Mouse (Mus musculus) T-cell, adult 2 months (primary cell): ENCODE results near the gene 1700016H13Rik.

Experiments
- DNase-seq: peaks from one replicate; pipeline ENCODE4 v3.0.0; 2022; ENCODE audit warnings: low spot score

1700016H13Rik gene

GRCm38 (mm10) chr5:103671858-103672257 is 16.0 kb upstream of the 1700016H13Rik start:
- DNase-seq = no peak

DNA sequence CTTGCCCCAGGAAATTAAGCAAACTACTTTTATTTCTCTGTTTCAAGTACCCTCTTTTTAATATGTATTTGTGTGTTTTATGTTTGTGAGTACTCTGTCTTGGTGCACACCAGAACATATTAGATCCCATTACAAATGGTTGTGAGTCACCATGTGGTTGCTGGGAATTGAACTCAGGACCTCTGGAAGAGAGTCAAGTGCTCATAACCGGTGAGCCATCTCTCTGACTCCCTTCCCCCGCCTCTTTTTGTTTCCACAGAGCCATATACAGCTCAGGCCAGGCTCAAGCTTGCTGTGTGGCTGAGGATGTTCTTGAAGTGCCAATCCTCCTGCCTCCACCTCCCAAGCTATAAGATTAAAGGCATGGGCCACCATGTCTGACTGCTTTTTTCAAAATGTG is 10.1 kb upstream of the 1700016H13Rik start:
- no peak for DNase-seq

DNA sequence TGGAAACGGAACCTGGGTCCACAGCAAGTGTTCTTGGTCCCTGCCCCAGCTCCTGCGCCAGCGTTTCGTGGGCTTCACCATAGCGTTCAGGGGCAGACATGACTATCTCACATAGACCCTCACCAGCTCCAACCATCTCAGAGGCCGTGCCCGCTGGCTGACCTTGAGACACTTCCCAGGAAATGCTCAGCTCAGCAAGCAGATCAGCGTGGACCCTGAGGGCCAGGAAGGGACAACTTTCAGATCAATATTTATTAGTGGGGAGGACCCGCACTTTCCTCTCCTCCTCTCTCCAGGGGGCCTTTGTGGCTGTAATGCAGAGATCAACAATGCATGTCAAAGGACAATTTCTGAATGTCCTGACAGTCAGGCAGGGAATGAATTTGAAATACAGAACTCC is 9.1 kb upstream of the 1700016H13Rik start:
- no peak for DNase-seq

DNA sequence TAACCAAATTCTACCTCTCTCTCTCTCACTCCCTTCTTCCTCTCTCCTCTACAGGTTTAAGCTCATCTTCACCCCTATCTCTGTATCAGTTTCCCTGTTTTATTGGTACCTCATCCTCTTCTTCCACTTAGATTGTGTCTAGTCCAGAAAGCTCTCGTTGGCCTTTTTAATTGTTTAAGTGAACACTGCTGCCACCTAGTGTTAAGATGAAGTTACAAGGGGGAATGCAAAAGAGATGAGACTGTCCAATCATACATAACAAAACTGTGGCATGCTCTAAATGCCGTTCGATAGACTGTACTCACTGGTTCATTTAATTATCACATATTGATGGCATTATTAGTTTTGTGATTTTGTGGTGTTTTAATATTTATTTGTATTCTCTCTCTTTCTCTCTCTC is 3.8 kb upstream of the 1700016H13Rik start:
- no peak for DNase-seq

- DNase-seq = no peak
Measured at GRCm38 (mm10) chr5:103658921-103659320, 3.1 kb upstream of the 1700016H13Rik start.

DNA sequence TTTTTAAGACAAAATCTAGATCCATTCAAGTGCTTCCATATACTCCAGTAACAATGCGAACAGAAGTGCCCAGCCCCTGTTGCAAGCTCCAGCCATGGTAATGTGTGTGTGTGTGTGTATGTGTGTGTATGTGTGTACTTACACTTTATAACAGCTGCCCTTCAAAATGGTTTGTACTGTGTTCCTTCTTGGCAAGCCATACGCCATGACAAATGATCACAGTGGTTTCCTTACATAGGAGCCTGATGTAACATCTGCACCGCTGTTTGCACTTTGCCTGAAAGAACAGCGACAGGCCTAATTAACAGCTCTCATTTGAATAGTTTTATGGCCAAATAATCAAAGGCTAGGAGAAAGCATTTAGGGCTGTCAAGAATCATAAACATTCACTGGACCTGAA is 1.0 kb downstream of the 1700016H13Rik start:
- no peak for DNase-seq

- DNase-seq = peak; percentile 23
Measured at GRCm38 (mm10) chr5:103654225-103654624, 1.6 kb downstream of the 1700016H13Rik start.

DNA sequence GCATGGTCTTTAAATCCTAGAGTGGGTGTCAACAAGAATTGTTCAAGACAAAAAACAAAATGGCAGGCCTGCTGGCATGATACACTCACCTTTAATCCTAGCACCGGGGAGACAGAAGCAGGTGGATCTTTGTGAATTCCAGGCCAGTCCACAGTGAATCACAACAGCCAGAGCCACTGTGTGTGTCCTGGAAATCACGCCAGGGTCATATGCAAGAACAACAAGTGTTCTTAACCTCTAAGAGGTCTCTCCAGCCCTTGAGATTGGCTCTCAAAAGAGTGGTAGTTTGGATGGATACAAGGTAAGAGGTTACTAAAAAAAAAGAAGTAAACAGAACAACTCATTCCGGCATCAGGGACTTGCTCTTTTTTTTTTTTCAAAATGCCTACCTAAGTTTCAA is 8.5 kb downstream of the 1700016H13Rik start:
- no peak for DNase-seq

GRCm38 (mm10) chr5:103644167-103644566 is 11.6 kb downstream of the 1700016H13Rik start:
- no peak for DNase-seq

DNA sequence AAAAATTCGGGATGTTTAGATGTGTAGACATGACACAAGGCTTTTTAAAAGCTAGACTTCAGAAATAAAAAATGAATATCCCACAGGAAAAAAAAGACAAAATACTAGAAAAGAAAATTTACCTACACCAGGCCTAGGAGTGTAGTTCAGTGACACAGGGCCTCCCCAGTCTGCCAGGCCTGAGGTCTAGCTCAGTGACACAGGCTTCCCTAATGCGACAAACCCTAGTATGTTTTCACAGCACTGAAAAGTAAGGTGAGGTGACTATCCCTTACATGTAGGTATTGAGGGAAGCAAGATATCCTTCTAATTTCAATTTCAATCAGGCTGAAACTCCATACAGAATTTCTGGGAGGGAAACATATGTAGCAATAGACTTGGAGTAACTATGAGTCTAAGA is 18.6 kb downstream of the 1700016H13Rik start:
- no peak for DNase-seq

DNA sequence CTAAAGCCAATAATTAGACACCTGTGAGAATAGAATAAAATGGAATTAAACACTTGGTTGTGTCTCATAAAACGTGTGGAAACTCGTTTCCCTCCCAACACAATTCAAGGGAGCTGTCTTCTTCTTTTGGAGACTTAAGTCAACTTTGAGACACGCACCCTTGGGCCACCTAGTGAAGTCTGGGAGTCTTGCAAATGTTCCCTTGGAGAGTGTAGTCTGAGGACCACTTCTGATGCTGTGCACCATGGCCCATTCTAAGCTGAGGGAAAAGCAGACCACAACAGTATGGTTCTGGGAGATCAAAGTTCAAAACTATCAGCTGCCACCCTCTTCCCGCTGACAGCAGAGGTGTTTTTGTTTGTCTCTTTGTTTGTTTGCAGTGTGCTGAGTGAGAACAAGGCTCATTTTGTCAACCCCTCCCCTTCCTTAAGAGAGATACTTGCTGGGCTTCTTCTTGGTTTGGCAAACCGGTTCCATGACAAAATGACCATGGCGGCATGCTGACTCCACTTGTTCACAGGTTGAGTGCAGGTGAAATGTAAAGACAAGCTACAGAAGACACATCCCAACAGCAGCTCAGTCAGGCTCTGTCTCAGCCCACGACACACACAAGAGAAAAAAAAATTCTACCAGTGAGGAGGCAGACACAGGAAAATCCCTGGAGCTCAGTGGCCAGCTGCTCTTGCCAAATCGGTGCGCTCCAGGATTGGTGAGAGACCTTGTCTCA is 25.8 kb downstream of the 1700016H13Rik start:
- DNase-seq = no peak

- DNase-seq = no peak
Measured at GRCm38 (mm10) chr5:103629111-103629764, 26.6 kb downstream of the 1700016H13Rik start, which contains the start of gene Slc10a6. TSS of gene Slc10a6 (minus strand) at chr5:103629403.

DNA sequence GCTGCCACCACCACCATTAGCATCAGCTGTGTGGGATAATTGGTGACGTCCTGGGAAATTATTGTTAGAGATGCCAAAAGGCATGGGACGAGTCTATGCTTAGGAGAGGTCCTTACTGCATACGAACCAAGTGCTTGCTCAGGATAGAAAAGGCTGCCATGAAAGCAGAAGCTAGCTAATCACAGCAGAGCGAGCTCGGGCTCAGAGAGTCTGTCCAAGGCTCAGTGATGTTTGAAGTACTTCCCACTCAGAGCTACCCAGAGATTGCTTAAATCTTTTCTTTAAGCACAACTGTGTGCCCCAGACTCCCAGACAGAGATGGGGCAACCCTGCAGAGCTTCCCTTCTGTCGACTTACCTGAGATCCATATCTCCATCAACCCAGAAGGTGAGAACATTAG is 27.3 kb downstream of the 1700016H13Rik start:
- DNase-seq = no peak

GRCm38 (mm10) chr5:103624831-103625230 is 31.0 kb downstream of the 1700016H13Rik start:
- DNase-seq = no peak

GRCm38 (mm10) chr5:103622321-103622720 is 33.5 kb downstream of the 1700016H13Rik start:
- no peak for DNase-seq

DNA sequence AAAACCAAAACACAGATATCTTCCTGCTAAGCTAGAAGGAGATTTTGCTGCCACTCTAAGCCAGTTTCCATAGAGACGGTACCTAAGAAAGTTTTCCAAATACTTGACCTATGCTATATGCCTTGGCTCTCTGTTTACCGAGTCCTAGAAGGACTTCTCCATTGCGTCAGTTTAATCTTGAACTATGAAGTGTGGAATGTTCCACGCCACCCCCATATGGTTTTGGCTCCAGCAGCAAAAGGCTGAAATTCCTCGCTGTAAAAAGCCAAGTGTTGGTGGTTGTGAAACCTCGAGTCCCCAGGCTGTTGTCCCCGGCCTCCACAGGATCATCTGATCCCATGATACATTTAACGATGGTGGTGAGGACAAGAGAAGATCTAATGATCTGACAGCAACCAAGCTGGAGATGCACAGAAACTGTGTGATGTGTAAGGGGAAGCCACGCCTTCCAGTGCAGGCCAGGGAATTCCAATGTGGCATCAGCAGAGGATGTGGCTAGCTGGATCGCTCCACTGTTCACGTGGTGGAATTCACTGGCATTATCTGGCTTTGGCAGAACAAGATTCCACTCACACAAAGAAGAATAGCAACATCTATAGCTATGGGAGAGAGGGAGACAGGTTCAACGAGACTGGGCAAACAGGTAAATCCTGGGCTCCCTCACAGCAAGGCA is 35.4 kb downstream of the 1700016H13Rik start:
- no peak for DNase-seq

DNA sequence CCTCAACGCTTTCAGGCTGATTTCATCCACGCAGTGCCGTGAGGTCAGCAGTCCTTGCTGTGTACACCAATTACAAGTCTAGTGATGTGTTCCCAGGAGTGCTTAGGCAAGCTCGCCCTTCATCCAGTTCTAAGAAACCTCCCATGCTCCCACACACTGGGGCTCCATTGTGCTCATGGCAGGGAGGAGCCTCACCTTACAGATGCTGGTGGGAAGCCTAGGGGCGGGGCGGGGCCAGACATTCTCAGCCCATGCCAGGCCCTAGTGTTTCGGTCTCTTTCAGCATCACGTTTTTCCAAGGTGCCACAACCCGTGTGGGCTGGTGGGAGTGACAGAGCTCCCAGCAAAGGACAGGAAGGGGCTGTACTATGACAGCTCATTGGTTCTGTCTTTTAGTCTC is 38.6 kb downstream of the 1700016H13Rik start:
- DNase-seq = no peak

DNA sequence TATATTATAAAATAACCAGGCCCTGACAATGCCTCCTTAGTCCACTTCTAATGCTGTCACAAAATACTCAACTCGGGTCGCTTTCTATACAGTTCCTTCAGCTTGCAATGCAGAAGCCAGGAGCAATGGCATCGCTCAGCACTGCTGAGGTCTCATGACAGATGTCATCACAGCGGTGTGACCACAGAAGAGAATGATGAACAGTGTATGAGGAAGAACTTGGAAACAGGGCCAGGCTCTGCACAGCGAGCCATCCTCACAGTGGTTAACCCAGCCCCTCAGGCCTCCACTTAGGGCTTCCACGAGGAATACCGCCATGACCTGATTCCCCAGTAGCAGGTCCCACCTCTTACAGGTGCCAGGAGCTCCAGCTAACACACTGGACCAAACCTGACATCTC is 41.5 kb downstream of the 1700016H13Rik start:
- no peak for DNase-seq

- DNase-seq = no peak
Measured at GRCm38 (mm10) chr5:103612316-103612715, 43.5 kb downstream of the 1700016H13Rik start.

DNA sequence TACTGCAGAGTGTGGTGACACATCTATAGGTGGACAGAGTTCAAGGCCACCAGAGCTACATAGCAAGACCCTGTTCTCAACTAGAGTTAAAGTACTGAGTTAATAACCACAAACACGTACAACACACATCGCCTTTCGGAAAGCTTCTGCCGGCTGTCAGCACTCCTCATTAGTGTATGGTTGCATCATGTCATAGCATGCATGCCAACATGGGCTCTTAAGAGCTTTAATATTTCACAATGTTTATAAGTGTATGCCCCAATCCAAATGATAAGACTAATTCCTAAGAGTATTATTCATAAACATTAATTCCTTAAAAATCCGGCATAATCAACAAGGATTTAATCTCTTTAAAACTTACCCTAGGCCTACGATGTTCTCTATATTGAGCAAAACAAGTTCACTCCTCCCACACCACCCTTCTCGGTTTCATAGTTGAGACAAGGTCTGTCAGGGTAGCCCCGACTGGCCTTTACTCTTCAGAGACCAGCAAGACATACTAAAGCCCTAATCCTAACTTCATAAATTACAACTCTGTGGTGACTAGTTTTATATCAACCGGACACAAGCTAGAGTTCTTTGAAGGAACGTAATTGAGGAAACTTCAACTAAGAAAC is 44.8 kb downstream of the 1700016H13Rik start:
- no peak for DNase-seq

DNA sequence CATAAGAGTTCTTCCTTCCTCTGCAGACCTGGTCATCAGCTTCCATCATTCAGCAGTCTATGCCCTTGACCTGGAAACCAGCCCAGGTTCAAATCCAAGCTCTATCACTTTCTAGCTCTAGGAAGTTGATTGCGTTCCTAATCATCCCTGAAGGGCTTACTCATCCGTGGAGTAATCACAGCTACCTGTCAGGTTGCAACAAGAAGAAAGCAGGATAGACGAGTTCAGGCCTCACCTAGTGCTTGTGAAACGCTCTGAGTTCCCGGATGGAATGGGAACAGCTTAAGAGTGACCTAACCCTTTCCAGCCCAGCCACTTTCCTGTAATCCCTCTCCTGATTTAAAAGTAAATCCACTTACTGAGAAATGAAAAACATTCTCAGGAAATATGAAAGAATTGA is 45.7 kb downstream of the 1700016H13Rik start:
- no peak for DNase-seq

GRCm38 (mm10) chr5:103605707-103606106 is 50.1 kb downstream of the 1700016H13Rik start:
- no peak for DNase-seq
